Mouse (Mus musculus) hindbrain, embryonic 15.5 days (tissue): ENCODE data around the gene Lrch1. TPM values are rescaled to one million over a fixed set of nuclear protein-coding genes. Genes with fewer than 3 reads are reported as not detected.

Experiments used
- ATAC-seq: fragments of 200-750 bp; cut with Nextera tagmentation; 2 replicates; pipeline ENCODE4 v1.8.0; 2017; ENCODE audit warnings: low read depth, moderate number of reproducible peaks, moderate TSS enrichment; ENCODE audit not compliant: low FRiP score
- H3K27ac ChIP-seq: fragments of 300-500 bp; sonication (generic); replicated peaks from 2 replicates; pipeline ENCODE4 v1.5.1; 2015; ENCODE audit warnings: mild to moderate bottlenecking, inconsistent platforms
- H3K27me3 ChIP-seq: fragments of 300-500 bp; sonication (generic); 2 replicates; pipeline ENCODE4 v1.6.1; 2015; ENCODE audit warnings: control low read depth, inconsistent platforms
- H3K36me3 ChIP-seq: fragments of 300-500 bp; sonication (generic); 2 replicates; pipeline ENCODE4 v1.6.1; 2015; ENCODE audit warnings: control low read depth, inconsistent platforms
- H3K4me1 ChIP-seq: fragments of 300-500 bp; sonication (generic); replicated peaks from 2 replicates; pipeline ENCODE4 v1.6.1; 2015; ENCODE audit warnings: control low read depth, inconsistent platforms
- H3K4me2 ChIP-seq: fragments of 300-500 bp; sonication (generic); 2 replicates; pipeline ENCODE4 v1.6.1; 2015; ENCODE audit warnings: moderate library complexity, mild to moderate bottlenecking, inconsistent platforms
- H3K4me3 ChIP-seq: fragments of 300-500 bp; sonication (generic); 2 replicates; pipeline ENCODE4 v1.5.1; 2015; ENCODE audit warnings: mild to moderate bottlenecking, inconsistent platforms
- H3K9ac ChIP-seq: fragments of 300-500 bp; sonication (generic); 2 replicates; pipeline ENCODE4 v1.6.1; 2015; ENCODE audit warnings: inconsistent platforms
- H3K9me3 ChIP-seq: fragments of 300-500 bp; sonication (generic); 2 replicates; pipeline ENCODE4 v1.6.1; 2016; ENCODE audit warnings: control low read depth, inconsistent platforms
- WGBS: fragments of 180-500 bp; shearing (Covaris S2); methylation state at CpG from one replicate; pipeline ENCODE4 v1.1.7; 2015; 5-methylcytosine and 5-hydroxymethylcytosine counted together
- polyA plus RNA-seq: library from polyadenylated mRNA; unstranded; fragments of >200 nt; fragmentation: Nextera tagmentation; extraction: Ambion mirVana; gene quantifications from 2 replicates; pipeline ENCODE4 v1.2.1, GENCODE M21; 2015

Lrch1 gene
- polyA plus RNA-seq, 1 experiment from 2014 or later: 20.2 TPM

DNA sequence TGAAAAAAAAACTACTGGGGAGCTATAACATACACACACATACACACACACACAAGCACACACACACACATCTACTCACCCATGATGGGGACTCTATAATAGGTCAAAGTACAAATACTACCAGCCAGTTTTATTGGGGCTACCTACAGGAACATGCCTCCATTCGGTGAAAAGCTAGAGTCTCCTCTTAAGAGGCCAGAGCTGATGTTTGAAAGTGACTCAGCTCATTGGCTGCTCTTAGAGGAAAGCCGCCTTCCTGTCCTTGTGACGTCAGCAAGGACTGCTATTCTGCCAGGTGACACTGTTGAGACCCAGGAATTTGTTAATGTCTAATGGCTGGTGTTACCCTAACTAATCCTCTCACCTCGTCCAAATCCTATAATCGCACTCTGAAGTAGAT is 25.0 kb upstream of the Lrch1 start:
- no peak for ATAC-seq
- Histone ChIP-seq H3K4me1 (no peaks in the 10 kb centered on the region), H3K27ac (no peak overlapping the region), H3K9ac (no peak overlapping the region), H3K4me3 (no peak overlapping the region), H3K27me3 (no peaks in the 10 kb centered on the region), H3K9me3 (no peaks in the 10 kb centered on the region), H3K4me2 (no peak overlapping the region), H3K36me3 (no peaks in the 10 kb centered on the region)
- WGBS: 87% methylated on average over 5 of the region's 5 CpGs

DNA sequence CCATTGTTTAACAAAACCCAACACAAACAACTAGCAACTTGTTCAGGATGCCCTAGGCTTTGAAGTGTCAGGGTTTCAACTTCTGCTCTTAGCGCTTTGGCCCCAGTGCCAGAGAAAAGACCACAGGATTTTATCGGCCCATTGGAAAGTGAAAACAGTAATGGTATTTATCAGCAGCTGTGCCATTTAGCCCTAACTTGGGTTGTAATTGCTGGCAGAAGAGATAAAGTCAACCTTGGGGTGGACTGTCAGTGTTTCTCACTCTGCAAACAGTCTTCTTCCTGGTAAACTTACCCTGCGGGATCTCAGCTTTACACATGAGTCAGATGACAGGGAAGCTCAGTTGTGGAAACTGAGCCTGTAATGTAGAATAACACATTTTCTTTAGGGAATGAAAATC is 24.5 kb upstream of the Lrch1 start:
- Histone ChIP-seq H3K9me3 (peaks cover under 1% of the 10 kb centered on the region; the same call in 1 of the 2 replicates), H3K27ac (no peak overlapping the region), H3K4me1 (no peaks in the 10 kb centered on the region), H3K4me3 (no peak overlapping the region), H3K27me3 (no peaks in the 10 kb centered on the region), H3K36me3 (no peaks in the 10 kb centered on the region), H3K9ac (no peak overlapping the region), H3K4me2 (no peak overlapping the region)
- 68% methylated on average over 3 of the region's 3 CpGs for WGBS
- ATAC-seq: no peak

GRCm38 (mm10) chr14:74963402-74963764 is 15.7 kb upstream of the Lrch1 start:
- H3K4me3 ChIP-seq: no peak overlapping the region
- H3K4me2 ChIP-seq: no peak overlapping the region
- no peak overlapping the region for H3K27ac ChIP-seq
- H3K27me3 ChIP-seq: no peaks in the 10 kb centered on the region
- ATAC-seq: no peak
- H3K36me3 ChIP-seq: no peaks in the 10 kb centered on the region
- 73% methylated on average over 3 of the region's 3 CpGs for WGBS
- peaks cover 5% of the 10 kb centered on the region; the same call in 1 of the 2 replicates for H3K9me3 ChIP-seq
- H3K9ac ChIP-seq: no peak overlapping the region
- no peaks in the 10 kb centered on the region for H3K4me1 ChIP-seq

- Histone ChIP-seq H3K27me3 (no peaks in the 10 kb centered on the region), H3K27ac (no peak overlapping the region), H3K9me3 (peaks cover 5% of the 10 kb centered on the region; the same call in 1 of the 2 replicates), H3K9ac (no peak overlapping the region), H3K4me2 (no peak overlapping the region), H3K4me3 (no peak overlapping the region), H3K36me3 (no peaks in the 10 kb centered on the region), H3K4me1 (no peaks in the 10 kb centered on the region)
- no peak for ATAC-seq
- 89% methylated on average over 8 of the region's 8 CpGs for WGBS
Measured at GRCm38 (mm10) chr14:74962713-74963401, 15.2 kb upstream of the Lrch1 start.

- Histone ChIP-seq H3K9me3 (no peaks in the 10 kb centered on the region), H3K27me3 (no peaks in the 10 kb centered on the region), H3K4me3 (no peak overlapping the region), H3K4me1 (no peaks in the 10 kb centered on the region), H3K27ac (no peak overlapping the region), H3K36me3 (no peaks in the 10 kb centered on the region), H3K9ac (no peak overlapping the region), H3K4me2 (no peak overlapping the region)
- 84% methylated on average over 5 of the region's 5 CpGs for WGBS
- no peak for ATAC-seq
Measured at GRCm38 (mm10) chr14:74960568-74960967, 12.9 kb upstream of the Lrch1 start.

DNA sequence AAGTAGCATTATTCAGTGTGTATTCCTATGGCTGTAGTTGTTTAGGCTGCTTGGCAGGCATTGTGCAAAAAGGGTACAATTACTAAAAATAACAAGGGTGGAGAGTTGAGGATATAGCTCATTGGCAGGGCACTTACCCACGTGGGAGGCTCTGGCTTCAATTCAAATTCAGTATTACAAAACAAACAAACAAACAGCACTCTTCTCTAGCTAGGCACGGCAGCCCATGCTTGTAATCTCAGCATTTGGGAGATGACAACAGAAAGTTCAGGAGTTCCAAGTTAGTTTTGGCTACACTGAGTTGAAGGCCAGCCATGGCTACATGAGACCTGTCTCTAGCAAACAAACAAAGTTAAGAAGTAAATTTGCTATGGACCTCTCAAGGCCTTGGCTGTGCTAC is 9.0 kb upstream of the Lrch1 start:
- Histone ChIP-seq H3K4me1 (no peaks in the 10 kb centered on the region), H3K27ac (no peak overlapping the region), H3K9ac (no peak overlapping the region), H3K27me3 (no peaks in the 10 kb centered on the region), H3K9me3 (no peaks in the 10 kb centered on the region), H3K36me3 (no peaks in the 10 kb centered on the region), H3K4me2 (no peak overlapping the region), H3K4me3 (no peak overlapping the region)
- no peak for ATAC-seq
- WGBS: 44% methylated on average over 2 of the region's 2 CpGs

GRCm38 (mm10) chr14:74956234-74956633 is 8.6 kb upstream of the Lrch1 start:
- WGBS: 71% methylated on average over 1 of the region's 1 CpGs
- Histone ChIP-seq H3K4me1 (no peaks in the 10 kb centered on the region), H3K4me3 (no peak overlapping the region), H3K9me3 (no peaks in the 10 kb centered on the region), H3K4me2 (no peak overlapping the region), H3K36me3 (no peaks in the 10 kb centered on the region), H3K27ac (no peak overlapping the region), H3K9ac (no peak overlapping the region), H3K27me3 (no peaks in the 10 kb centered on the region)
- ATAC-seq: no peak

DNA sequence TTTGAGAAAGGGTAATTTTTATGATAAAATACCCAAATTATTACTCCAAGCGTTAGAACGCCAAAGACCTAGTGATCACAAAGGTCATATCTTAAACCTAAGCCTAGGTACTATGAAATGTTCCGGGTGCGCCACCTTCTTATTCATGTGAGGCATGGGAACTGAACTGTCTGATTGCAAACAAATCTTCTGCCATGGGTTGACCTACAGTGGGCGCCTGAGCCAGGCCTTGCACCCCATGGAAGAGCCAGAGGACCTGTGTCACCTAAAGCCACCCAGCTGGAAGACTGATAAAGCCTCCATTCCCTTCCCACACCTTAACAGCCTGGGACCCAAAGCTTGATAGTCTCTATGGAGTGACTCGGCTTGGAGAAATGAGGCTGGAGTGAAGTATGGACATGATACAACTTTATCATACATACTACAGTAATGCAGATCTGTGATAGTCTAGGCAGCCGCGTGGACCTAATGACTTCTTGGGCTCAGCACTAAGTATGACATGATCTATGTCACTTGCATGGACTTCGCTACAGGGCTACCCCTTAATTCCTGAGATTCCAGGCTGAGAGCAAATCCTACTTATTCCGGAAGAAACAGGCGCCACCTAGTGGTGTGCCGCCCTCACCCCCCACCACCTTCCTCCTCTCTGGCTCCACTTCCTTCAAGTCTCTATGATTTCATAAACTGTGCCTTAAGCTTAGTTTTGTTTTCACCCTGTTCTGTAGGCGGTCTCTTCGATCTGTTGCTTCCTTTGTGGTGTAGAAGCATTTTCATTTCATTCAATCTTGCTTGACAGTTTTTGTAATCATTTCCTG is 957 bp upstream of the Lrch1 start:
- Histone ChIP-seq H3K27ac (peak overlapping the region; percentile 96), H3K4me2 (peak overlapping the region; percentile 75), H3K27me3 (no peaks in the 10 kb centered on the region), H3K9ac (peak overlapping the region; percentile 94; the same call in 1 of the 2 replicates), H3K9me3 (no peaks in the 10 kb centered on the region), H3K4me1 (peaks cover 29% of the 10 kb centered on the region), H3K36me3 (no peaks in the 10 kb centered on the region), H3K4me3 (peak overlapping the region; percentile 92)
- ATAC-seq: peak; percentile 4; the same call in 1 of the 2 replicates
- 49% methylated on average over 14 of the region's 14 CpGs for WGBS

- Histone ChIP-seq H3K27ac (peak overlapping the region; percentile 96), H3K9me3 (no peaks in the 10 kb centered on the region), H3K4me2 (peak overlapping the region; percentile 75), H3K27me3 (no peaks in the 10 kb centered on the region), H3K9ac (peak overlapping the region; percentile 94), H3K36me3 (no peaks in the 10 kb centered on the region), H3K4me3 (peak overlapping the region; percentile 92), H3K4me1 (peaks cover 29% of the 10 kb centered on the region)
- ATAC-seq: no peak
- 22% methylated on average over 13 of the region's 13 CpGs for WGBS
Measured at GRCm38 (mm10) chr14:74948014-74948396, 329 bp upstream of the Lrch1 start.

DNA sequence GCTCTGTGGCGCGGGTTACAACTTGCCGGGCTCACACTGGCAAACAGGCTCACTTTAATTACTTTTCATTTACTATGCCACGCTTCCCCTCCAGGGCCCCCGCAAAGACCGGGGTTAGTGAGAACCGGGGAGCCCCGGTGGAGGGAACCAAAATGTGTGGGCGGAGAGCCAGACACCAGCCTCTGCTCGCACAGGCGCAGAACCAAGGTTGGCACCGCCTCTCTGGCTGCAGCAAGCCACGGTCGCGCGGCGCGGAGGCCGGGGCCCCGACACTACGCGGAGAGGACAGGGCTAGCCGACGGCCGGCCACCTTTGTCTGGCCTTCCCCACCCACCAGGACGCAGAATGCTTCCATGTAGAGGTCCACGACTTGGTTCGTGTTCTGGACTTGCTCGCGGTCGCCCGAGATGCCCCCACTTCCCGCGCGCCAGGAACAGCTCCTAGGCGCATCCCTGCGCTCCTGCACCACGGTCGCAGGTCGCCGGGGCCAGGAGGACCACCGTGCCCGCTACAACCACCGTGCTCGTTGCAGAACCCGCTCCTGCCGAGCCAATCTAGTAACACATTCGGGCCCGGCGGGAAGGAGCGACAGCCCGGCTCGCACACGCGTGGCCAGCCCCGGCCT is 813 bp downstream of the Lrch1 start:
- peak overlapping the region; percentile 92 for H3K4me3 ChIP-seq
- H3K27me3 ChIP-seq: no peaks in the 10 kb centered on the region
- peak; percentile 82 for ATAC-seq
- H3K4me2 ChIP-seq: peak overlapping the region; percentile 75
- H3K4me1 ChIP-seq: peaks cover 29% of the 10 kb centered on the region
- peak overlapping the region; percentile 94 for H3K9ac ChIP-seq
- under 1% methylated on average over 55 of the region's 56 CpGs for WGBS
- no peaks in the 10 kb centered on the region for H3K36me3 ChIP-seq
- no peaks in the 10 kb centered on the region for H3K9me3 ChIP-seq
- peak overlapping the region; percentile 96 for H3K27ac ChIP-seq

- Histone ChIP-seq H3K4me1 (peaks cover 29% of the 10 kb centered on the region), H3K9me3 (no peaks in the 10 kb centered on the region), H3K27me3 (no peaks in the 10 kb centered on the region), H3K27ac (peak overlapping the region; percentile 96), H3K9ac (peak overlapping the region; percentile 94), H3K4me3 (peak overlapping the region; percentile 92), H3K36me3 (no peaks in the 10 kb centered on the region), H3K4me2 (peak overlapping the region; percentile 75)
- 5% methylated on average over 13 of the region's 13 CpGs for WGBS
- peak; percentile 55 for ATAC-seq
Measured at GRCm38 (mm10) chr14:74946321-74946750, 1.3 kb downstream of the Lrch1 start.
